Mouse (Mus musculus) liver, embryonic 13.5 days (tissue): ENCODE results near the gene Elk1. TPM values are rescaled to one million over a fixed set of nuclear protein-coding genes. Genes with fewer than 3 reads are reported as not detected.

Source experiments
- ATAC-seq: fragments of 200-750 bp; cut with Nextera tagmentation; 2 replicates; pipeline ENCODE4 v1.8.0; 2017; ENCODE audit warnings: low read depth, mild to moderate bottlenecking, moderate number of reproducible peaks, moderate library complexity
- DNase-seq: peaks from one replicate; pipeline ENCODE4 v3.0.0; 2022
- H3K27ac ChIP-seq: fragments of 300-500 bp; sonication (generic); 2 replicates; pipeline ENCODE4 v1.5.1; 2015; ENCODE audit warnings: moderate library complexity, mild to moderate bottlenecking, inconsistent platforms
- H3K27me3 ChIP-seq: fragments of 300-500 bp; sonication (generic); 2 replicates; pipeline ENCODE4 v1.6.1; 2015; ENCODE audit warnings: mild to moderate bottlenecking, inconsistent platforms
- H3K36me3 ChIP-seq: fragments of 300-500 bp; sonication (generic); 2 replicates; pipeline ENCODE4 v1.6.1; 2015; ENCODE audit warnings: mild to moderate bottlenecking, inconsistent platforms
- H3K4me1 ChIP-seq: fragments of 300-500 bp; sonication (generic); replicated peaks from 2 replicates; pipeline ENCODE4 v1.6.1; 2015; ENCODE audit warnings: inconsistent platforms
- H3K4me2 ChIP-seq: fragments of 300-500 bp; sonication (generic); 2 replicates; pipeline ENCODE4 v1.6.1; 2015; ENCODE audit warnings: inconsistent platforms, mild to moderate bottlenecking, moderate library complexity
- H3K4me3 ChIP-seq: fragments of 300-500 bp; sonication (generic); replicated peaks from 2 replicates; pipeline ENCODE4 v1.5.1; 2015; ENCODE audit warnings: mild to moderate bottlenecking, inconsistent platforms
- H3K9ac ChIP-seq: fragments of 300-500 bp; sonication (generic); 2 replicates; pipeline ENCODE4 v1.6.1; 2015; ENCODE audit warnings: mild to moderate bottlenecking, inconsistent platforms
- H3K9me3 ChIP-seq: fragments of 300-500 bp; sonication (generic); replicated peaks from 2 replicates; pipeline ENCODE4 v1.6.1; 2016; ENCODE audit warnings: inconsistent platforms
- WGBS: fragments of 180-500 bp; shearing (Covaris S2); methylation state at CpG from one replicate; pipeline ENCODE4 v1.1.7; 2015; ENCODE audit not compliant: insufficient replicate concordance; 5-methylcytosine and 5-hydroxymethylcytosine counted together
- polyA plus RNA-seq: library from polyadenylated mRNA; unstranded; fragments of >200 nt; fragmentation: Nextera tagmentation; extraction: Ambion mirVana; gene quantifications from 2 replicates; pipeline ENCODE4 v1.2.1, GENCODE M21; 2015

Elk1 gene
- polyA plus RNA-seq, 1 experiment from 2014 or later = 1.9 TPM

- H3K27ac ChIP-seq = no peak overlapping the region
- no peaks in the 10 kb centered on the region for H3K4me1 ChIP-seq
- DNase-seq = no peak
- peaks cover 41% of the 10 kb centered on the region for H3K27me3 ChIP-seq
- H3K9ac ChIP-seq = no peak overlapping the region
- H3K4me2 ChIP-seq = peak overlapping the region; percentile 64
- H3K9me3 ChIP-seq = no peaks in the 10 kb centered on the region
- 14% methylated on average over 34 of the region's 49 CpGs for WGBS
- peak overlapping the region; percentile 43 for H3K4me3 ChIP-seq
- 0 out of 2 replicates have a peak, but pooled peaks have one; percentile 23 for ATAC-seq
- H3K36me3 ChIP-seq = no peaks in the 10 kb centered on the region
Observed at GRCm38 (mm10) chrX:20920249-20920843, 30.1 kb downstream of the Elk1 start.

DNA sequence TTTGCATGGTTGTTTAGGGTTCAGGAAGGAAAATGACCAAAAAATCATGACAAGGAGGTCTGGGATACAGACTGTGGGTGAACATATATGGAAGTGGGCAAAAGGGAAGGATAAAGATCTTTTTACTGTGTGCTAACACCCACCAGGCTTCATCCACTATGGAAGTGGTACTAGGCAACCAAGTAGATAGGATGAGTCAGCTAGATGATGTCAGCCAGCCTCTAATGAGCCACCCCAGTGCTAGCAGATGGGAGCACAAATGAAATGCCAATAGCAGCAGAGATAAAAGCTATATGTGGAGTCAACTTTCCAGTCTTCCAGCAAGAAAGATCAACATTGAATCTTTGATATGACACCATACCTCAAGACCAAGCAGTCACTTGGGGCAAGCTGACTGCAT lies 35.3 kb downstream of the Elk1 start:
- H3K36me3 ChIP-seq = no peaks in the 10 kb centered on the region
- no peak overlapping the region for H3K27ac ChIP-seq
- H3K4me2 ChIP-seq = no peak overlapping the region
- no peak overlapping the region for H3K9ac ChIP-seq
- DNase-seq (no peak), ATAC-seq (no peak)
- H3K27me3 ChIP-seq = peaks cover 19% of the 10 kb centered on the region
- H3K4me1 ChIP-seq = peaks cover 6% of the 10 kb centered on the region
- no peak overlapping the region for H3K4me3 ChIP-seq
- no peaks in the 10 kb centered on the region for H3K9me3 ChIP-seq

- WGBS = 55% methylated on average over 6 of the region's 6 CpGs
Observed at GRCm38 (mm10) chrX:20913726-20914125, 36.7 kb downstream of the Elk1 start.

DNA sequence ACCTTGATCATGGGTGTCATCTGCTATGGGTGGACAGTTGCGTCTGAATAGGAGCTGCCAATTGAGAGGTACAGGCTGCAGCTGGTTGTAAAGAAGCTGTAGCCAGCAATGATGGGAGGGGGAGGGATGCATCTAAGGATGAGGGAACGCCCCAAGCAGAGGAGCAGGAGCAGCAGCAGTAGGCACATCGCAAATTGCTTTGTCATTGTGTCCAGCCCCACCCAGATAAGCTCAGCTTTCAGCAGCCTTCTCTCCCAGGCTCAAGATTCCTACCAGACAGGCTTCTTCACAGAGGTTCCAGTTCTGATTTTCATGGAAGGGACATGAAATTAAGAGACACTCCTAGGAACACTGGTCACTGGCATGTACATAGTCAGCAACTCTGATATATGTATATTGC lies 40.3 kb downstream of the Elk1 start:
- ATAC-seq = peak; percentile 76
- no peaks in the 10 kb centered on the region for H3K36me3 ChIP-seq
- 22% methylated on average over 3 of the region's 3 CpGs for WGBS
- H3K9me3 ChIP-seq = no peaks in the 10 kb centered on the region
- H3K4me3 ChIP-seq = no peak overlapping the region
- peaks cover 9% of the 10 kb centered on the region for H3K4me1 ChIP-seq
- no peak overlapping the region for H3K9ac ChIP-seq
- no peak overlapping the region for H3K27ac ChIP-seq
- no peaks in the 10 kb centered on the region for H3K27me3 ChIP-seq
- no peak overlapping the region for H3K4me2 ChIP-seq
- peak; percentile 28 for DNase-seq

More at GRCm38 (mm10) chrX:20913726-20914125, 36.7 kb downstream of the Elk1 start:
- Histone ChIP-seq H3K9ac (no peak overlapping the region), H3K4me2 (no peak overlapping the region), H3K4me3 (no peak overlapping the region), H3K4me1 (peaks cover 9% of the 10 kb centered on the region), H3K9me3 (no peaks in the 10 kb centered on the region), H3K36me3 (no peaks in the 10 kb centered on the region), H3K27ac (no peak overlapping the region), H3K27me3 (peaks cover 5% of the 10 kb centered on the region)
- ATAC-seq (no peak), DNase-seq (no peak)

Other genes with a start within 250 kb of the Elk1 start
- 7.3 and 8.7 TPM in 2 replicates for gene Usp11, start 246.7 kb downstream of the Elk1 start, polyA plus RNA-seq
- 43.1 and 46.6 TPM in 2 replicates for gene Araf, start 152.8 kb downstream of the Elk1 start, polyA plus RNA-seq
- gene Timp1, start 80.4 kb downstream of the Elk1 start, polyA plus RNA-seq = 3.1 and 3.3 TPM in 2 replicates
- 0.03 and 0.12 TPM in 2 replicates for gene Syn1, start 29.6 kb downstream of the Elk1 start, polyA plus RNA-seq
- 18.6 and 19.3 TPM in 2 replicates for gene Cfp, start 19.1 kb downstream of the Elk1 start, polyA plus RNA-seq
- gene Uxt, start 11.4 kb upstream of the Elk1 start, polyA plus RNA-seq = 51.8 and 57.8 TPM in 2 replicates
- gene Zfp182, start 111.7 kb upstream of the Elk1 start, polyA plus RNA-seq = 2.0 TPM in 2 replicates
- not detected in 2 replicates for gene Spaca5, start 117.8 kb upstream of the Elk1 start, polyA plus RNA-seq
- gene Zfp300, start 138.9 kb upstream of the Elk1 start, polyA plus RNA-seq = 0.09 and 0.16 TPM in 2 replicates
- gene Ssxa1, start 165.2 kb upstream of the Elk1 start, polyA plus RNA-seq = not detected in 2 replicates
- not detected in 2 replicates for gene Gm21876, start 225.0 kb upstream of the Elk1 start, polyA plus RNA-seq